Mouse (Mus musculus): ENCODE results near the gene Khdrbs1.

DNA sequence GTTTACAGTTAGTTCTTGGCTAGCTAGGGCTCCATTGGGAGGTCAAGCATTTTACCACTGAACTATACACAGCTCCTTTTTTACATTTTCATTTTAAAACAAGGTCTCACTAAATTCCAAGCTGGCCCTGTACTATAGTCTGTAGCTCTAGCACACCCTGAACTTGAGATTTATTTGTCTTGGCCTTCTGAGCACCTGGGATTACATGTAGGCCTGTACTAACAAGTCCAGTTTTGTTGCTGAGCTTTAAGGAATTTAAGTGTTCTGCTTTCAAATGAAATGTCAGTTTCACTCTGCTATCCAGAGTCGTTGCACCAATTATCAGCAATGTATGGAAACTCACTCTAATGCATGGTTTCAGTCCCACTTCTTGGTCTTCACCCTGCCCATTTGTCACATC, 5.9 kb downstream of the Khdrbs1 start:
- TF ChIP-seq CTCF (IDR thresholded peaks at IDR 0.05) (no peak), EP300 (IDR thresholded peaks at IDR 0.05) (no peak)

All from lung, postnatal 0 days (tissue).